Mouse (Mus musculus) heart, adult 18-20 months (tissue): ENCODE results near the gene Fpr1. TPM values are rescaled to one million over a fixed set of nuclear protein-coding genes. Genes with fewer than 3 reads are reported as not detected.
"Not testable (repeated sequence)": the region's sequence is repeated elsewhere in the genome, so short reads cannot be mapped to it uniquely, and the experiment has no call there.

Experiments used
- DNase-seq, 2 experiments: peaks; one replicate each; pipeline ENCODE4 v3.0.0; 2021 to 2022; ENCODE audit warnings: mixed read lengths in 1 of 2
- long read RNA-seq, 2 experiments: library from polyadenylated mRNA; stranded (forward); transcript quantifications; one replicate each; pipeline ENCODE4 v2.0.0; 2021
- total RNA-seq, 2 experiments: library from RNA; stranded (reverse); gene quantifications; 2 replicates each; pipeline ENCODE4 v1.2.3; 2021

Gene Fpr1
- not detected for total RNA-seq
- long read RNA-seq, experiment 1: 0 reads
- long read RNA-seq, experiment 2: 0 reads

- no peak for DNase-seq
Observed at GRCm38 (mm10) chr17:17883840-17884239, at the start of gene Fpr1. Gene Fpr1, minus strand, starts transcription at chr17:17883940.

GRCm38 (mm10) chr17:17917782-17918181 lies 34.0 kb upstream of the Fpr1 start:
- DNase-seq: no peak

DNA sequence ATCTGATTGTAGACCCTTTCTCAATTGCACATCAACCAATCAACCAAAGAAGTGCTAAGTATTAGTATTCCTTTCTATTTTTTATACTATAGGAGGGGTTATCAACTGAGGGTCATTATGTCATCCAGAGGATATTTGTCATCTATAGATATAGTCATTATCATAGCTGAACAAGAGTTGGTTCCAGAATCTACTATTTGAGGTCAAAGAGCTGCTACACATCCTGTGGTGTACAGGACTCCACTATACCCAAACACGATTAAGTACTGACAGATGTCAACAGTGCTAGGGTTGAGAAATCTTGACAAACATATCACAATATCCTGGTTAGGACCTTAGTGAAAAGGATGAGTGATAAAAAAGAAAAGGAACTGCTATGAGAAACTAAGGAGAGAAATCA lies 33.6 kb upstream of the Fpr1 start:
- no peak for DNase-seq

DNA sequence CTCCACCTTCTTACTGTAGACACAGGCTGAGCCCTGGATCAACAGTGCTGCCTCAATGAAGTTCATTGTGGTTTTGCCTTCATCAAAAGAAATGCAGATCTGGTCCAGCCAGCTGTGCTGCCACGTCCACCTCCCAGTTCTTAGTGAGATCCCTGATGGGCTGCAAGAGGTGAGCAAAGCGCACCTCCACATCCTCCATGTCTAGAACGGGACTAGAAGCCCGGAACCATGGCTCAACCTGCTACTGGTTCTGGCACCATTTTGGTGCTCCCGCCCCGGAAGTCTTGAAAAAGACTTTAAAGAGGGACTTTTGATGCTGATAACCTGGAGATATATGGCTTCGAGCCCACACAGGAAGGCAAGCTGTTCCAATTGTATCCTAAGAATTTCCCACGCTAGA lies 28.9 kb upstream of the Fpr1 start:
- DNase-seq: not testable (repeated sequence)

DNA sequence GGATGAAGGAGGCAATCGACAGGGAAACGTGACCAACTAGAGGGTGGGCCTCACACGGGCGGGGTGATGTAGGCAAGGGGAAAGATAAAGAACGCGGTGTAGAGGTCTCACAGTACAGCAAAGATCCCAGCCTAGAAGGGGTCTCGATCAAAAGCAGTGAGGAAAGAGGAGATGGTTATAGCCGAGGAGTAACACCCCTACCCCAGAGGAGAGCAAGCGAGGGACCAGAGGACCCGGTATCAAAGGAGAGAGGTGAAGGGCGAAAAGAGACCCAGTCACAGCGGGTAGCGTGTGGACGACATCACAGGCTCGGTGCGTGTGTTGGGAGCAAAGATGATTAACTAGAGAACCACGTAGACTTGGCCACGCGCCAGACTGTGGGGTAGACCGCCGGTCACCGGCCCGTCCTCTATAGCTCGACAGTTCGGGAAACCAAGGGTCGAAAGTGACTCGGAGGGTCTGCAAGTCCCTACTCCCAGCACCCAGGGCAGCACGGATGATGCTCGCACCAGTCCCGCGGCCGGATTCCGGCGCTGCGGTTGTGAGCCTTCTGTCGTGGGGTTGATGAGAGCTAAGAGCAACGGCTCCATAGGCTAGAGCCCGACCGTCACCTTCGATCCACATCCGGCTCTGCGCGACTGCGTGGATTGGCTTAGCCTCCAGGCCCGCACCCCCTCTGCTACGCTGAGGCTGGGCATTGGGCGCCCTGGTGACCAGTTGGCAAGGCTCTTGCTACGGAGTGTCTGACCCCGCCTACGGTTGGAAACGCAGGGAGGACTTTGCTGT lies 26.1 kb upstream of the Fpr1 start:
- DNase-seq: peak; percentile 77 to 89

GRCm38 (mm10) chr17:17900768-17901167 lies 17.0 kb upstream of the Fpr1 start:
- DNase-seq: peak in 1 of 2 experiments; percentile 15

DNA sequence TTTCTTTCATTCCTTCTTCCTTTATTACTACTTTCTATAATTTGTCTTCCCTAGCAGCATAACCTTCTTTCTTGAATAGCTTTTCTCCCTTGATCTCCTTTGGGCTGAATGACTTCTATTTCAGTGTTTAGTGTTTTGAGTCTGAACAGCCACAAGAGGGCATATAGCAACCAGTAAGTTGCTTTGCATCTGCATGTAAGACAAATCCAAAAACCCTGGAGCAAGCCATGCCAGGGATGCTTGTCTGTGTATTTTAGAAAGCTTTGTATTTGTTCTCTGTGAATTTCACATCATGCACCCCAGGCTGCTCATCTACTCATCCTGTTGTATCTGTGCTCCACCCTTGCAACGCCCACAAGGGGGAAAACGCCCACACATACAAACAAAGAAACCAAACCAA lies 15.5 kb upstream of the Fpr1 start:
- DNase-seq: no peak

- peak; percentile 56 to 77 for DNase-seq
Observed at GRCm38 (mm10) chr17:17896039-17896438, 12.3 kb upstream of the Fpr1 start.

DNA sequence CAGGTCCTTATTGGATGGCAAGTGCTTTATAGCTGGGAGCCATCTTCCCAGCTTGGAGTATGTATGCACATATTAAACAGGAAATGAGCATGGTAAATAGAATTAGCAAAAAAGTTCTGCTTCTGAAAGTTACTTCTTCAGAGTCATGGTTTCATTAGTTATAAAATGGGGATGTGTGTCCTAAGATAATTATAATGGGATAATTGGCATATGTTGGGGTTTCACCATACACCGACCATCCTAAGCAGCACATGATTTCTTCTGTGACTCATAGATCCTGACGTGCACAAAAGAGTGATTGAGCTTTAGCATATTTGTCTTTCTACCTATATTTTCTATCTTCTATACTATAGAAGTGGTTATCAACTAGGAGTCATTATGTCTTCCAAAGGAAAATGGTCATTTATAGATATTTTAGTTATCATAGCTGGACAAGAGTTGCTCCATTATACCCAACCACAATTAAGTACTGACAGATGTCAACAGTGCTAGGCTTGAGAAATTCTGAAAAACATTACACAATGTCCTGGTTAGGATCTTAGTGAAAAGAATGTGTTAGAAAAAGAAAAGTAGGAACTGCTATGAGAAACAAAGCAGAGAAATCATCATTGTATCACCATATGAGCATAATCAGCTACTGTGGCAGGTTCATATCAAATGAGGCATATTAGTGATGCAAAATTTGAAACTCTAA lies 6.1 kb upstream of the Fpr1 start:
- no peak for DNase-seq

DNA sequence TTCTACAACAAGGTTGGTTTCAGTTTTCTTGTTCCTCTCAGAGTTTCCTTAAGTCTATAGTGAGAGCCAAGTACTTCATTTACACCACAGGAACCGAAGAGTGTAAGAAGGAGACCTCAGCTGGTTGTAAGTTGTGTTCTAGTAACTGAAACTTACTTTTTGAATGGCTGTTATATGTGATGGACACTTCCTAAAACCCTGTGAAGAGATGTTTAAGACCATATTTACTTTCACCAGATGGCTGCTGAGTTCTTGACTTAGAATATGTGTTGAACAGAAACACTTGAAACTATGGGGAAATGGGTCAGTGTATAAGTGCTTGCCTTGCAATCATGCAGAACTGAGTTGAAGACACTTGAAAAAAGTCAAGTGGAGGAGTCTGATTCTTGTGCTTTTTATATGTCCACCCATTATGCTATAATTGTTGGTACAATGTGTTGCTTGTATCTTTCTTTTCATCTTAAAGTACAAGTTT lies 4.1 kb upstream of the Fpr1 start, which contains the start of the genes Fpr2 and Fpr3:
Gene Fpr2 (plus strand): TSS at position 51 of the 475 bp plus-strand sequence.
Gene Fpr3 (plus strand): TSS at position 79 of the 475 bp plus-strand sequence.
- no peak for DNase-seq

GRCm38 (mm10) chr17:17882672-17883071 lies 1.1 kb downstream of the Fpr1 start:
- no peak for DNase-seq

DNA sequence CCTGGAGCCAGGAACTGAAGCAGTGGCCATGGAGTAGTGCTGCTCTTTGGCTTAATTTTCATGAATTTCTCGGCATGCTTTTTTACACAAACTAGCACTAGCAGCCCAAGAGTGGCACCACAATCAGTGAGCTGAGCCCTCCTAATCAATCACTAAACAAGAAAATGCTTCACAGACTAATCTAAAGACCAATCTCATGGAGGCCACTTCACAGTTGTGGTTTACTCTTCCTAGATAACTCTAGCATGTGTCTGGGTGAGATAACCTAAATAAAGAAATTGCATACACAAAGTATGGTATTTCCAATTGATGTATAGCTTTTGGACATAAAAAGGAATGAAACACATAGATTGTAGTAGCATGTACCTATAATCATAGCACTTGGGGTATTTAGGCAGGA lies 4.4 kb downstream of the Fpr1 start:
- DNase-seq: no peak

DNA sequence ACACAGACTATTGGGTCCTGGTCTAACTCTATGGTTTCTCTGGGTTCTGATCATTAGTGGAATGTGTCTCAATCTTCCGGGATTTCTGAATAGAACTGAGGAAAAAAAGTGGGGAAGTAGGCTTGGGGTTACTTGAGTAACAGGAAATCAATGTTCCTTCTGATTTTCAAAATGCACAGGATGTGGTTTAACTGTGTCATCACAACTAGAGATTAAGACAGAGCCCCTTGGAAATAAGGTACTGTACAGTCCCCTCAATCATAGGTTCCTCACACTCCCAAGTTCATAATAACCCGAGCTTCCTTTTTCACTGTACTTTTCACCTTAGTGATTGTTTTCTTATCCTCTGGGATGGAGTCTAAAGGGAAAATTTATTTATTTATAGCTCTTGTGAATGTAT lies 12.0 kb downstream of the Fpr1 start:
- peak in 1 of 2 experiments; percentile 22 for DNase-seq

DNA sequence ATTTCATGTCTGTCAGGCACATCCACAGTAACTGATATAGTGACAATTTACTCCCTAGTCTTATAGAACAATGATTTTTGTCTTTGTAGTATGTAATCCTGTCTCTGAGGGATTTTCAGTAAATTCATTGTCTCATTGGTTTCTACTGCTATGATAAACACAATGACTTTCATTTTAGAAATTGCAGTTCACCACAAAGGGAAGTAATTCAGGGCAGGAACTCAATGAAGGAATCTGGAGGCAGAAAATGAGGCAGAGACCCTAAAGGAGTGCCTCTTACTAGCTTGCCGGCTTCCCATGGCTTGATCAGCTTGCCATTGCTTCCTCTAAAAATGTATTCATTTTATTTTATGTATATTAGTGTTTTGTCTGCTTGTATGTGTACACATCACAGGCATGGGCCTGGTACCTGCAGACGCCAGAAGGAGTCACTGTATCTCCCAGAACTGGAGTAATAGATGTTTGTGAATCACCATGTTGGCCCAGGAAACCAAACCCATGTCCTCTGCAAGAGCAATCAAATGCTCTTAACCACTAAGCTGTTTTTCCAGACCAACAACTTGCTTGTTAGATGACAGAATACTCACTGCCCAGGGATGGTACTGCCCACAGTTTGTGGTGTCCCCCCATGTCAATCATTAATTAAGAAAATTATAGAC lies 12.7 kb downstream of the Fpr1 start:
- DNase-seq: no peak

GRCm38 (mm10) chr17:17866801-17867469 lies 16.8 kb downstream of the Fpr1 start:
- DNase-seq: peak; percentile 30 to 42

- no peak for DNase-seq
Observed at GRCm38 (mm10) chr17:17865168-17865567, 18.6 kb downstream of the Fpr1 start.

DNA sequence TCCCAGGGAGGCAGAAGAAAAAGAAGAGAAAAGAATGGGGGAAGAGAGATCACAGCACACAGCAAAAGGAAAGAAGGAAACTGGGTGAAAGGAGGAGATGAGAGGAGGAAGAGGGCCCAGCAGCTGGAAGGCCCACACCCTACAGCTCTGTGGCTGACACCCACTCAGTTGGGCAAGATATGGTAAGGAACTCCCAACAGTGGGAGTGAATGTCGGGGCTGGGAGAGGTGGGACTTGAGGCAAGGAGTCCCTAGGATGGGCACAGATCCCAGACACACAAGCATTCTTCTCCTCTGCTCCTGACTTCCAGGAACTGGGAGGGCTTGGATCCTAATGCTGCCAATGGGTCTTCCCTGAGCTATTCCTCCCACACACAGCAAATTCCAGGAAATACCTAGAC lies 21.4 kb downstream of the Fpr1 start:
- peak in 1 of 2 experiments; percentile 51 for DNase-seq

DNA sequence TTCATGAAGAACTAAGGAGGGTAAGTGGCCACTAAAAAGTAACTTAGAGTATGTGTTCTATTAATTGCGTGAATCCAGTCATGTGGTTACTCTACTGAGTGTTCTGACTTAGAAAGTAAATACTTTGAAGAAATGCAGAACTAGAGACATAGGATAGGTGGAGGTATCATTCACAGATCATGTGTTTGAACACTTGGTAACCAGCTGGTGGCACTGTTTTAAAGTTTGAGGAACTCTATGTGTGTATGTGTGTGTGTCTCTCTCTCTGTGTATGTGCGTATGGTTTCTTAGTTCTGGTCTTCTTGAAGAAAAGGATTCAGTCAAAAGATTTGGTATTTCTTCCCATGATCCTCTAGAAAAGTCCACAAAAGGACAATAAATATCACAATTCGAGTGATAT lies 23.6 kb downstream of the Fpr1 start:
- DNase-seq: no peak

- no peak for DNase-seq
Observed at GRCm38 (mm10) chr17:17857446-17857845, 26.3 kb downstream of the Fpr1 start.

GRCm38 (mm10) chr17:17856612-17857011 lies 27.1 kb downstream of the Fpr1 start:
- no peak for DNase-seq

GRCm38 (mm10) chr17:17855064-17855838 lies 28.5 kb downstream of the Fpr1 start, which contains the start of gene Has1:
Gene Has1, minus strand, starts transcription at chr17:17855205.
- DNase-seq: no peak
